Mouse (Mus musculus) testis, adult 2 months (tissue): ENCODE measurements around the gene Myl12a.

Source experiments
- CTCF ChIP-seq: fragments of 200-500 bp; IDR thresholded peaks from 2 replicates; pipeline ENCODE4 v1.5.1; 2012; ENCODE audit warnings: low read depth, mild to moderate bottlenecking, inconsistent platforms, low read length, moderate library complexity; ENCODE audit not compliant: control insufficient read depth, insufficient read depth, insufficient replicate concordance
- POLR2A ChIP-seq: fragments of 200-500 bp; IDR thresholded peaks from 2 replicates; pipeline ENCODE4 v1.6.1; 2012; ENCODE audit warnings: low read depth, mild to moderate bottlenecking, inconsistent platforms, low read length, moderate library complexity; ENCODE audit not compliant: control insufficient read depth

DNA sequence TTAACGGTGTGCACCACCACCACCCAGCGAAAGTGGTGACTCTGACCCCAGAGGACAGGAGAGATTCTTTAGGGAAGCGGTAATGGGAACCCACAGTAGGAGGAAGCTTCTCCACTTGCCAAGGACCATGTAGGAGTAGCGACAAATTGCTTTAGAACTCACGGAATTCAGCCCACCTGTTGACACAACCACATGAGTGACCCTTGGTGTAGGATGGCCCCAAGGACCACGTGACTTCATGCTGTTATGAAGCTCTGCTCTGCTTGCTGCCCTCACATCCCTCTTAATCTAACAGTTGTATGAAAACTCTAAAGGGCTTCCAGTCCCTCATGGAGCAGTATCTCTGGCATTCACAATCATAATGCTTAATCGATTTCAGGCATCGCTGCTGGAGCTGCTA, 46.6 kb upstream of the Myl12a start:
- TF ChIP-seq CTCF (no peak), POLR2A (no peak)
